Mouse (Mus musculus) heart, postnatal 0 days (tissue): Measurements from ENCODE around the gene Galnt13.

Source experiments
- CTCF ChIP-seq: IDR thresholded peaks from 2 replicates; pipeline ENCODE4 v1.5.1; 2016; ENCODE audit warnings: antibody characterized with exemption, control low read depth, low read depth
- EP300 ChIP-seq: IDR thresholded peaks from 2 replicates; pipeline ENCODE4 v1.6.1; 2016; ENCODE audit warnings: antibody characterized with exemption, low read depth

GRCm38 (mm10) chr2:54915088-54915670 is 479.1 kb downstream of the Galnt13 start:
- TF ChIP-seq EP300, result no peak
- TF ChIP-seq CTCF, result no peak
